9 mouse cellular contexts compared by ENCODE assay signal in genomic region chr19:24371763-24372640, GRCm38 (mm10).
DNase-seq lines count a peak whose midpoint lies in the region; ATAC-seq and TF ChIP-seq lines count a peak whose summit lies in the region.
"Had no signal": no experiment of that assay in that cellular context is flagged by ENCODE, and none has a peak within 500 bp of the region (broad histone marks: within the 10 kb centered on the region; RNA-seq: fewer than 3 reads in every experiment).

No protein-coding gene starts in this region.

- H3K9ac ChIP-seq in heart, adult 2 months (ENCODE audit: low read depth, low read length), result no peak overlapping the region
- H3K9ac ChIP-seq in heart, embryonic 12.5 days, result no peak overlapping the region
- H3K9ac ChIP-seq in forebrain, embryonic 15.5 days (replicated peaks), result peak overlapping the region; percentile 2; the same call in 1 of the 2 replicates

- intact Hi-C loops in heart, adult 2 months (cut with DNase I), result no loop called here

- 77% methylated on average over 19 of the region's 19 CpGs for WGBS in heart, adult 2 months
- WGBS in heart, embryonic 12.5 days, result 87% methylated on average over 19 of the region's 19 CpGs
- WGBS in forebrain, embryonic 15.5 days, result 9% methylated on average over 19 of the region's 19 CpGs

- H3K4me3 ChIP-seq in heart, adult 2 months, result no peak overlapping the region
- H3K4me3 ChIP-seq in heart, embryonic 12.5 days, result no peak overlapping the region
- H3K4me3 ChIP-seq in forebrain, embryonic 15.5 days, result peak overlapping the region; percentile 16
- H3K4me3 ChIP-seq: megakaryocyte, embryonic 14.5 days had no signal

- peak in 1 of 2 experiments; percentile 13 for DNase-seq in heart, adult 2 months
- peak; percentile 28 for DNase-seq in Patski (ENCODE audit: low read depth, low spot score)
- DNase-seq in mesoderm, embryonic 11.5 days (ENCODE audit: low read depth, low spot score), result peak; percentile 33
- no peak for DNase-seq in lung, postnatal 36 days
- DNase-seq in thymus, adult 18-20 months, result no peak

- CTCF ChIA-PET in Patski (lab: Charles Lee), result no interaction called here

- TF ChIP-seq CTCF in heart, adult 2 months (IDR thresholded peaks at IDR 0.05), result no peak
- no peak for TF ChIP-seq CTCF in Patski (IDR thresholded peaks at IDR 0.05)

- POLR2A ChIA-PET in Patski (lab: Charles Lee), result no interaction called here

- no peaks in the 10 kb centered on the region for H3K79me2 ChIP-seq in heart, adult 2 months (replicated peaks; ENCODE audit: control insufficient read depth, insufficient read depth, low read length)

- H3K27ac ChIP-seq in heart, adult 2 months, result peak overlapping the region; percentile 20
- no peak overlapping the region for H3K27ac ChIP-seq in heart, embryonic 12.5 days (ENCODE audit: poor library complexity, severe bottlenecking)
- peak overlapping the region; percentile 76 for H3K27ac ChIP-seq in forebrain, embryonic 15.5 days (replicated peaks)

- no peaks in the 10 kb centered on the region for H3K9me3 ChIP-seq in heart, embryonic 12.5 days (replicated peaks)
- H3K9me3 ChIP-seq in forebrain, embryonic 15.5 days, result no peaks in the 10 kb centered on the region
- H3K9me3 ChIP-seq: megakaryocyte, embryonic 14.5 days had no signal

- no peak for TF ChIP-seq POLR2A in heart, adult 2 months (IDR thresholded peaks at IDR 0.05; ENCODE audit: insufficient read depth, low read depth, low read length)

- in situ Hi-C loops in Patski (cut with MboI; ENCODE audit: low pct_unique_long_range_greater_than_20kb), result no loop called here

- ATAC-seq in heart, embryonic 12.5 days (ENCODE audit: insufficient number of reproducible peaks, low FRiP score), result no peak
- ATAC-seq in Patski, result no peak
- ATAC-seq in forebrain, embryonic 15.5 days (replicated peaks), result peak; percentile 74
- ATAC-seq in megakaryocyte, adult 5-6 weeks (ENCODE audit: poor library complexity, severe bottlenecking), result no peak

- H3K36me3 ChIP-seq in heart, adult 2 months (ENCODE audit: control insufficient read depth, insufficient read depth, low read length), result no peaks in the 10 kb centered on the region
- H3K36me3 ChIP-seq in heart, embryonic 12.5 days, result no peaks in the 10 kb centered on the region
- no peaks in the 10 kb centered on the region for H3K36me3 ChIP-seq in forebrain, embryonic 15.5 days

- no peak overlapping the region for H3K4me2 ChIP-seq in heart, embryonic 12.5 days
- peak overlapping the region; percentile 42 for H3K4me2 ChIP-seq in forebrain, embryonic 15.5 days (replicated peaks)

- H3K4me1 ChIP-seq in heart, adult 2 months (ENCODE audit: control insufficient read depth, insufficient read depth, low read length), result no peaks in the 10 kb centered on the region
- 0 out of 2 replicates have a peak, but pooled peaks cover 5% of the 10 kb centered on the region for H3K4me1 ChIP-seq in heart, embryonic 12.5 days (replicated peaks)
- peaks cover 16% of the 10 kb centered on the region for H3K4me1 ChIP-seq in forebrain, embryonic 15.5 days
- H3K4me1 ChIP-seq: megakaryocyte, embryonic 14.5 days had no signal

- no peak for TF ChIP-seq EP300 in heart, adult 2 months (IDR thresholded peaks at IDR 0.05; ENCODE audit: insufficient read depth, low read depth, low read length)

- no peaks in the 10 kb centered on the region for H3K27me3 ChIP-seq in heart, adult 2 months (ENCODE audit: control insufficient read depth, insufficient read depth, low read length)
- H3K27me3 ChIP-seq in heart, embryonic 12.5 days (replicated peaks), result no peaks in the 10 kb centered on the region
- H3K27me3 ChIP-seq in Patski, result peaks cover 23% of the 10 kb centered on the region
- no peaks in the 10 kb centered on the region for H3K27me3 ChIP-seq in forebrain, embryonic 15.5 days
- H3K27me3 ChIP-seq: megakaryocyte, embryonic 14.5 days had no signal

Comparison
In these comparisons a context has a peak if more than half of its experiments do, and no peak if none do; other contexts are left out.
1. DNase-seq: peak in Patski (single experiment) and mesoderm, embryonic 11.5 days (single experiment); none in lung, postnatal 36 days (single experiment) and thymus, adult 18-20 months (0 of 2).